Mouse (Mus musculus) right cerebral cortex, adult 18-20 months (tissue): ENCODE measurements around the gene Tpcn2.

ENCODE experiments used
- DNase-seq: peaks from one replicate; pipeline ENCODE4 v3.0.0; 2022; ENCODE audit warnings: mixed read lengths

The Tpcn2 gene

DNA sequence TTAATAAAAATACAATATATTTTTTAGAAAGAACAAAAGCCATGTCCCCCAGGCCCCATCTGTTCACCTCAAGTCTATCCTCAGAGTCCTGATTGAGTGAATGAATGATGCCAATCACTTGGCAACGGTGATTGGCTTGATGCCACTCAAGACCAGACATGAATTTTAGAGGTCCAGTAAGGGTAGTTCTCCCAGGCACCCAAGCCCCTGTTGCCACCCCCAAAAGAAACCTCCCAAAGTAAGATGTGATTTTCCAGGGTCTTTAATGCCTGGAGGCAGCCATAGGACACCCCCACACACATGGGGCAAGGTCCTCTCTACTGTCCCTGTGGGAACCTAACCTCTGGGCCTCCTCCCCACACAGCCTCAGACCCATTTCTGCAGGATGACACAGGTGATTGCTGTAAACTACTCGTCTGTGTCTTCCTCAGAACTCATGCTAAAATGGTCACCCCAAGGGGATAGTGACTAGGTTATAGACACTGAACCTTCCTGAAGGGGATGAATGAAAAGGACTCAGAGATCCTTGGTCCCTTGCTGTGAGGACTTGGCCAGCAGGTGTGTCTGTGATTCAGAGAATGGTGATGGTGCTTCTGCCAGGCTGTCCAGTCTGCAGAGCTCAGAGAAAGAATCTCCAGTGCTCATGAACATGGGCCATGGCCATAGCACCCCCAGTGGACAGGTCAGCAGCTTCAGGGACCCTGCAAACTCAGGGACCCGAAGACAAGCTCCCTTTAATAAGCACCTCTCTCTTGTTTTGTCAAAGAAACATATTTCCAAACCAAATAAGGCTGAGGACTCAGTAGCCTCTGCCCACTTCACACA, 15.1 kb upstream of the Tpcn2 start:
- no peak for DNase-seq

DNA sequence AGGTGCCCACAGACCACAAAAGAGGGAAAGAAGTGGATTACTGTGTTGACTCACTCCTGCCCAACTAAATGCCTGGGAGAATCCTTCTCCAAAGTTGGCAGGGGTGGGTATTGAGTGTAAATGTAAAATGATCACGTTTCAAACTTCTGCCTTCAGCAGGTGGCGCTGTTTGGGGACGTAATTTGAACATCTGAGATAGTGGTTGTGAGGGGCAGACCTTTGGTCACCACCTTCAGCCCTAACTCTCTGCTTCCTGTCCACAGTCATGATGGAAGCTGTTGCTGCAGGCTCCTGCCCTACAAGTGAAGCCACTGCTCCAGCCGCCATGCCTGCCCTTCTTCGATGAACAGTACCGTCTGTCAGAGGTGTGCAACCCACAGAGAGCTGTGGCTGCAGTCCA, 10.0 kb upstream of the Tpcn2 start:
- DNase-seq = no peak

- DNase-seq = no peak
Measured at GRCm38 (mm10) chr7:145292726-145293125, 8.9 kb upstream of the Tpcn2 start.

- no peak for DNase-seq
Measured at GRCm38 (mm10) chr7:145291847-145292246, 8.0 kb upstream of the Tpcn2 start.

GRCm38 (mm10) chr7:145289302-145289701, 5.5 kb upstream of the Tpcn2 start:
- peak; percentile 26 for DNase-seq

GRCm38 (mm10) chr7:145287410-145287809, 3.6 kb upstream of the Tpcn2 start:
- DNase-seq = no peak

DNA sequence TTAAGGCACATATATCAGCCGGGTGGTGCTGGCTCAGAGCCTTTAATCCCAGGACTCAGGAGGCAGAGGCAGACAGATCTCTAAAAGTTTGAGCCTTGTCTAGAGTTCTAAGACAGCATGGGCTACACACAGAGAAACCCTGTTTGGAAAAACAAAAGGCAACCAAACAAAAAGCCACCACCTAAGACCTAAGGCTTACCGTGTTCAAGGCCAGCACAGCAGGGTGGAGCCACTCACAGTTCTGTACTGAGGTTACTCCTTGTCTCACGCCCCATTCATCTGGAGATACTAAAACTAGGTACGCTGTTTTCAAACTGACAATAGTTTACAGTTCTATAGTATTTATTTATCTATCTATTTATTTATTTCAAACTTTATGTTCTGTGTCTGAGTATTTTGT, 1.7 kb upstream of the Tpcn2 start:
- no peak for DNase-seq

DNA sequence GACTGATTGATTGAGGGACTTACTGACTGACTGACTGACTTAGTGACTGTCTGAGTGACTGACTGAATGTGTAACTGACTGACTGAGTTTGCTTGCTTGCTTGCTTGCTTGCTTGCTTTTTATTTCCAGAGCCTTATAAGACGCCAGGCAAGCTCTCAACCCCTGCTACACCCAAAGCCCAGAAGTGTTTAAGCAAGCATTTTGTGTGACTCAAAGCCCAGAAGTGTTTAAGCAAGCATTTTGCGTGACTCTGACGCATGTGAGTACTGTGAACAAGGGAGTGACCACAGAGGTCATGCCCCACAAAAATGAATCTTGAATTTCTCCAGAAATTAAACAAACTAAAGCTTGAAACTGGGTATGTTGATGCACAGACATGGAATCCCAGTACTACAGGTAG, 482 bp upstream of the Tpcn2 start:
- DNase-seq = no peak

DNA sequence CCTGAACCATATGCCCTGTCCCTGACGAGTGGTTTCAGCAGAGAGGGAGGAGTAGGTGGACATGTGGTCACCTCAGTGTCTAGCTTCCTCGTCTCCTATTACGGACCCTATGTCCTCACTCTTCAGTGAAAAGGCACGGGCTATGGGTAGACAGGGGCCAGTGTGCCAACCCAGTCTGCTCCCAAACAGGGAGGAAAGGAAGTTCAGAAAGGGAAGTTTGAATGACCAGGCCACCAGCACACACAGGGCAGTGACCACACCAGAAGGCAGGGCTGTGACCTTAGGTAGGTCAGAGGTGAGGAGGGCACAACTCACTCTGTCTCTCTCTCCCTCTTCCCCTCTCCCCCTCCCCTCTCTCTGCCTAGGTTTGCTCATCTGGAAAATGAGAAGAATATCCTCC, 770 bp downstream of the Tpcn2 start:
- no peak for DNase-seq

DNA sequence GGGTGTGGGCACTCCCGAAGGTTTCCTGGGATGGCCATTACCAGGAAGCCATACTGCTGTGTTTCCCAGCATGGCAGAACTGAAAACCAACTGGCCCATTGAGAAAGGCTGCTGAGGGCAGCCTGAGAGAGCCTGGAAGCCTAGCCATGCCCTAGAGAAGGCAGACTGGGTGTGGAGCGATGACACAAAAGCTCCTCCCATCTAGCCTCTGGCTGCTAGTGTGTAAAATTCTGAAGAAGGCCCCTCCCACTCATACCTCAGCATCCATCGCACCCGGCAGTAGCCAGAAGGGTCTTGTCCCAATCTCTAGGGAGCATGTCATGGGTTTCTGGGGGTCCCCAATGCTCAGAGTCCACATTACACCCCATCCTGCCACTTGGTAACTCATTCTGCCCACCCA, 2.4 kb downstream of the Tpcn2 start:
- no peak for DNase-seq

GRCm38 (mm10) chr7:145275488-145275887, 8.3 kb downstream of the Tpcn2 start:
- no peak for DNase-seq

GRCm38 (mm10) chr7:145270955-145271354, 12.9 kb downstream of the Tpcn2 start:
- no peak for DNase-seq

DNA sequence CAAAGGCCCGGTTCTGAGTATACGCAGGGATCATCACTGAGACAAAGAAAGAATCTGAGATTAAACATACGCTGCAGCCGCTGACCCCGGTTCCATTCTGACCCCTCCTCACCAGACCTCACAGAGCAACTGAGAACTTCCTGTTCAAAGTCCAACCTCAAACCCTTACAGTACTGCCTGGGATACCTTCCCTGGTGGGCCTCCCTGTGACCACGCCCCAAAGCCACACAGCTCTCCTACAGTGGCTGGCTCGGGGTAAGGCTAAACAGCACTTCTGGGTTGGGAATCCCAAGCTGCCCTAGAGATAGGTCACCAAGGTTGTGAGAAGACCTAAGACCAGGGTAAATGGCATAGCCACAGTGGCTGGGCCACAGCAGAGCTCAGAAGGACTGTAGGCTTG, 14.9 kb downstream of the Tpcn2 start:
- DNase-seq = no peak

GRCm38 (mm10) chr7:145266011-145266410, 17.8 kb downstream of the Tpcn2 start:
- no peak for DNase-seq

DNA sequence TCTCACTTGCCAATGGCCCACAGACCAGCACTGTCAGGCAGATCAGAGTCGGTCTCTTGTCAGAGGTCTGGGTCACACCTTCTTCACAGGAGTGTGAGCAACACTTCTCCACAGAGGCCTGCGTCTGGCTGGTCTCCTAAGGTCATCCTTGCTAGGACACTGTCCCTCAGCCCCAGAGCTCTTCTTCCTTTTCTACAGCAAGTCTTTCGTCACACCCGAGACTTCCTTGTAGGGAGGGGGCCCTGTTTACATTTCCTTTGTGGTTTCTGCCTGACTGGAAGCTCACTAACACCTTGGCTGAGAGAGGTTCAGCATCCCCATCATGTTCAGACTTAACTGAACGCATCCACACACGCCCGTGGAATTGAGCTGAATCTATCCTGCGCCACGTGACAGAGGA, 19.6 kb downstream of the Tpcn2 start:
- DNase-seq = no peak

DNA sequence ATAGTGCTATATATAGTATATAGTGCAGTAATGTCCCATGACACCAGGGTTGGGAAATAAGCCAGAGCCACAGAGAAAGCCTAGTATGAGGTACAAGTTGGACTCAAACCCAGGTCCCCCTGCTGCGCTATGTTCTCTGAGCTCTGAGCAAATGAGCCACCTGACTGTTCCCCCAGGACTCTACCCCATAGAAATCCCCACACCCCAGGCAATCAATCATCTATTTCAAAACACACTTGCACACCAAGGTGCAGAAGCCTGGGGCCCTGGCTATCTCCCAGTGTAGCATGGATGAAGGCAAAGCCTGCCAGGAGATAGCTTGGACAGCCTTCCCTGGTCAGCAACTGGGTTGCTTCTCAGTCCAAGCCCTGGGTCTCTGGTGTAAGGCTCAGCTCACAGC, 27.7 kb downstream of the Tpcn2 start:
- no peak for DNase-seq

DNA sequence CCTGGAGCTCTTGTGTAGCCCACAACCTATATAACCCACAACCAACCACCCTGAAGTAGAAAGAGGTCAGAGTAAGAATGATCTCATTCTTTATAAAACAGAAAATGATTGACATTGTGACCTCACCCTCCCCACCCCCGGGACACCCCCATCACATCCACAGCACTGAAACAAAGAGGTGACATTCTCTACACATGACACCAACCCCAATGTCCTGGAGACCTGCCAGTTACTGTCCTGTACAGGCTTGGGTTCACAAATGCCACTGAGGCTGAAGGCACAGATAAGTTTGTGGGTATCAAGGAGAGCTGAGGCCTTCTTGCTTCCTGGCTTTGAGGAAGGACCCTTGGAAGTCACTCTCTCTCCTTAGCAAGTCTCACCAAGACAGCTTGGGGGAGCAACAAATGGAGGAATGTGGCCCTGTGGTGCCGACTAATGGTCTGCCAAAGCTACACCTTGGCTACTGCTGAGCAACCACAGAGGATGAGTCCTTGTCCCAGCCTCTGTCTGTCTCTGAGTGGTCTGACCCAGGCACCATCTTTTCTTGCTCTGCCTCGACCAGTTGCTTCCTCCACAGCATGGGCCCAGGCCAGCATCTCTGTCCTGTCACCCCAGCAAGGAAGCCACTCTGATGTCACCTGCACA, 29.7 kb downstream of the Tpcn2 start:
- DNase-seq = no peak

DNA sequence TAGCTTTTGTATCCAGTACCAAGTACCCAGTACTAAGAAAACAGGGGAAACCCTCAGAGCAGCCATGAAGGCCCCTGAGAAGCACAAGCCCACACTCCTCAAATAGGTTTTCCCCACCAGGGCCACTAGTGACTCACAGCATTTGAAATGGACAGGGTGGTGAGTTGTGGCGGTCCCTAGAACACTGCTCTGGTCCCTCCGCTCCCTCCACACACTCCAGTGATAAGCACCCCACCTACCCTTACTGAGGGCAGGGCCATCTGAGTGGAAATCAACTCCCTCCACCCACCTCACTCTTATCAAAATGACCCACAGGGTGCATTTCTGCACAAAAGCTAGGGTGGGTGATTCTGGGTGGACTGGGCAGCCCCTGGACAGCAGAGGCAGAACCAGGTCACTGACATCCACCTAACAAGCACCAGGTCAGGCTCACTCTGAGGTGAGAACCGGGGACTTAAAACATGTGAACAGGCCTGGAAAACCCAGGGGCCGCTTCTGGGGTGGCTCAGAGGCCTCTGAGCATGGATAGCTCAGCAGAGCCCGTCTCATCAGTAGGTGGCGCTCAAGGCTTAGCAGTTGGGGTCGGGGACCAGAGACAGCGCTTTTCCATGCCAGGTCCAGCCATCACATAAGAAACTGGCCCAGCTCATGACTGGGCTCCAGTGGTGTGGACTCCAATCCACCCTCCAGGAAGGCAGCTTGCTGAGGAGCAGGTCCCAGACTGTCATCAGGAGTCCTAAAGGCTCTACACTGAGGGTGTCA, 30.9 kb downstream of the Tpcn2 start:
- peak; percentile 70 for DNase-seq

- DNase-seq = no peak
Measured at GRCm38 (mm10) chr7:145250225-145250624, 33.6 kb downstream of the Tpcn2 start.

DNA sequence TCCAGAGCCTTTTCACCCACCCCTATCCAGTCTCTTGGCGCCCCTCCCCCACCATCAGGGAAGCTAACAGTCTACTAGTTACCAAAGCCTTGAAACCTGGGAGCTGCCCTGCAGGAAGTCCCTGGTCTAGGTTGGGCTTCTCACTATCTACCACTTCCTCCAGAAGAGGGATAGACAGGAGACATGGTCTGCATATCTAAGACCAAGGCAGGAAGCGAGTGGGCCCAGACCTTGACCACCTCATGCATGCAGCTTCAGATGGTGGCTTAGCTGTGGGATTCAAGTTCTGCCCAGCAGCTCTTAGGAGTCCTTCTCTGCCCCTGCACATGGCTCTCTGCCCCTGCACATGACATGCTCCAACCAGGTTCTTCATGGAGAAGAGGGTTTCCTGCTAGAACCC, 34.9 kb downstream of the Tpcn2 start:
- DNase-seq = no peak

- peak; percentile 72 for DNase-seq
Measured at GRCm38 (mm10) chr7:145242851-145243712, 40.7 kb downstream of the Tpcn2 start.

DNA sequence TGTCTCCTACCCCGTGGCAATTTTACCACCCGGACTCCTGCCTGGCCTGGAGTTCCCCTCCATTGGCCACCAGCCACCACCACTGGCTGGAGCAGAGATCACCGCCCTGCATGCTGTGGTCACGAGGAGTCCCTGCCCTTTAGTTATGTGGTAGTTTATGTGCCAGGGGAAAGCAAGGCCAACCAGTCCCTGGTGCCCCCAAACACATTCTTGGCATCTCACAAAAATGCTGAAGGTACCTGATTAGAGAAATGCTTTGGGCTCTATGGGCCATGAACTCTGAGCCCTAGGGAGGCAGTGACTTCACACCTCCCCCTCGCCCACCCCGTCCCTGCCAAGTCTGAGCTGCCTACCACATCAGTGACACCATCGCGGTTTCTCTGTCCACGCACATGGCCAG, 41.8 kb downstream of the Tpcn2 start:
- no peak for DNase-seq

GRCm38 (mm10) chr7:145240929-145241328, 42.9 kb downstream of the Tpcn2 start:
- DNase-seq = no peak
